Mouse (Mus musculus) spleen, adult 2 months (tissue): ENCODE results near the gene Ifitm1.

ENCODE experiments used
- CTCF ChIP-seq: fragments of 200-500 bp; IDR thresholded peaks from 2 replicates; pipeline ENCODE4 v1.5.1; 2011; ENCODE audit warnings: mild to moderate bottlenecking, inconsistent platforms; ENCODE audit not compliant: insufficient read depth, insufficient read length, insufficient replicate concordance; ENCODE audit errors: extremely low read depth
- POLR2A ChIP-seq: fragments of 200-500 bp; IDR thresholded peaks from 2 replicates; pipeline ENCODE4 v1.6.1; 2011; ENCODE audit warnings: low read depth, low read length, inconsistent platforms

GRCm38 (mm10) chr7:140990185-140990584 is 23.2 kb downstream of the Ifitm1 start:
- TF ChIP-seq CTCF (no peak), POLR2A (no peak)
